Mouse (Mus musculus): Measurements from ENCODE around the gene Ehbp1l1.

GRCm38 (mm10) chr19:5686437-5686836 lies 39.7 kb downstream of the Ehbp1l1 start:
- no peak for TF ChIP-seq POLR2A (IDR thresholded peaks at IDR 0.05; ENCODE audit: control insufficient read depth, low read depth, low read length)
- TF ChIP-seq CTCF (IDR thresholded peaks at IDR 0.05; ENCODE audit: control insufficient read depth, insufficient read depth, insufficient replicate concordance, low read depth, low read length), result no peak
